Mouse (Mus musculus) heart, adult 2 months (tissue): ENCODE data around the gene Slc25a45. TPM values are rescaled to one million over a fixed set of nuclear protein-coding genes. Genes with fewer than 3 reads are reported as not detected.
"Not testable (repeated sequence)": the region's sequence is repeated elsewhere in the genome, so short reads cannot be mapped to it uniquely, and the experiment has no call there.

Experiments
- DNase-seq, 2 experiments: peaks; one replicate each; pipeline ENCODE4 v3.0.0; 2021
- H3K27ac ChIP-seq: fragments of 200-600 bp; 2 replicates; pipeline ENCODE4 v1.8.1; 2022
- H3K27me3 ChIP-seq: fragments of 200-500 bp; 2 replicates; pipeline ENCODE4 v1.6.1; 2012; ENCODE audit warnings: mild to moderate bottlenecking, low read length, inconsistent platforms, mixed read lengths; ENCODE audit not compliant: control insufficient read depth, insufficient read depth
- H3K36me3 ChIP-seq: fragments of 200-500 bp; 2 replicates; pipeline ENCODE4 v1.6.1; 2012; ENCODE audit warnings: low read length, inconsistent platforms; ENCODE audit not compliant: control insufficient read depth, insufficient read depth
- H3K4me1 ChIP-seq: fragments of 200-500 bp; 2 replicates; pipeline ENCODE4 v1.6.1; 2011; ENCODE audit warnings: low read length; ENCODE audit not compliant: control insufficient read depth, insufficient read depth
- H3K4me3 ChIP-seq: fragments of 200-600 bp; 2 replicates; pipeline ENCODE4 v1.8.1; 2022
- H3K79me2 ChIP-seq: fragments of 200-500 bp; replicated peaks from 2 replicates; pipeline ENCODE4 v1.6.1; 2012; ENCODE audit warnings: mild to moderate bottlenecking, inconsistent platforms, low read length, moderate library complexity, mixed read lengths; ENCODE audit not compliant: control insufficient read depth, insufficient read depth
- H3K9ac ChIP-seq: fragments of 200-500 bp; 2 replicates; pipeline ENCODE4 v1.6.1; 2012; ENCODE audit warnings: low read depth, mild to moderate bottlenecking, control low read depth, inconsistent platforms, low read length, mixed read lengths
- CTCF ChIP-seq: fragments of 200-600 bp; IDR thresholded peaks from 2 replicates; pipeline ENCODE4 v1.8.1; 2022; ENCODE audit warnings: antibody characterized with exemption, mild to moderate bottlenecking, moderate library complexity
- EP300 ChIP-seq: fragments of 200-500 bp; IDR thresholded peaks from 2 replicates; pipeline ENCODE4 v1.6.1; 2011; ENCODE audit warnings: low read depth, low read length, control low read depth; ENCODE audit not compliant: insufficient read depth
- POLR2A ChIP-seq: fragments of 200-500 bp; IDR thresholded peaks from 2 replicates; pipeline ENCODE4 v1.6.1; 2011; ENCODE audit warnings: mild to moderate bottlenecking, low read depth, low read length, control low read depth; ENCODE audit not compliant: insufficient read depth
- WGBS: fragments of 180-500 bp; shearing (Covaris S2); methylation state at CpG from one replicate; pipeline ENCODE4 v1.1.7; 2018; 5-methylcytosine and 5-hydroxymethylcytosine counted together
- intact Hi-C: fragments of 180-260 bp; cut with DNase I; formaldehyde crosslinking; loops from one replicate; pipeline ENCODE4 v1.15.1; 2025
- polyA plus RNA-seq: library from polyadenylated mRNA; depleted of rRNA; stranded (reverse); fragments of >200 nt; gene quantifications from 2 replicates; pipeline ENCODE4 v1.2.3, GENCODE M21; 2012
- total RNA-seq, 2 experiments: library from RNA; stranded (reverse); gene quantifications; 2 replicates each; pipeline ENCODE4 v1.2.3; 2021

The Slc25a45 gene
- total and polyA plus RNA-seq, 3 experiments = 2.8 to 7.9 (median 2.8) TPM

DNA sequence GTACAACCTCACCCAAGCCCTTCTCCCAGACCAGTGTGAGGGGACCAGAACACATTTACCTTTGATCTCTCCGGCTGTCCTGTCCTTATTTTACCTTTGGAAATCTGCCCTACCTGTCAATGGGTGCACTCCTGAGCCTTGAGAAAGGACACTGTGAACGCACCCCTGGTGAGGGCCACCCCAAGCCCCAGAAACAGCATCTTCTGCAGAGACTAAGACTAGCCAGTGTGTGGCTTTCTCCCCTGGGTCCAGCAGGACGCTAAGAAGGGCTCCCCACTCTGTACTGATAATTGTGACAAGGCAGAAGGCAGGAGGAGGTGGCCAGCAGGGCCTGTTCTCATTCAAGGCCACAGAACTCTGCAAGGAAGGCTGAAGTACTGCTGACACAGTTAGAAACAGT, 1.3 kb downstream of the Slc25a45 start:
- Histone ChIP-seq H3K79me2 (no peaks in the 10 kb centered on the region), H3K27ac (no peak overlapping the region; the same call in 1 of the 2 replicates), H3K36me3 (no peaks in the 10 kb centered on the region), H3K4me3 (no peak overlapping the region), H3K9ac (0 out of 2 replicates have a peak overlapping the region, but pooled peaks have one; percentile 12), H3K4me1 (peaks cover 10% of the 10 kb centered on the region), H3K27me3 (no peaks in the 10 kb centered on the region)
- WGBS = 61% methylated on average over 3 of the region's 3 CpGs
- TF ChIP-seq POLR2A (no peak), CTCF (no peak), EP300 (no peak)
- DNase-seq = no peak
- intact Hi-C loops = loop anchor here (2.0 kb wide), 1 partner anchor 92 kb away; no protein-coding TSS in a partner anchor

DNA sequence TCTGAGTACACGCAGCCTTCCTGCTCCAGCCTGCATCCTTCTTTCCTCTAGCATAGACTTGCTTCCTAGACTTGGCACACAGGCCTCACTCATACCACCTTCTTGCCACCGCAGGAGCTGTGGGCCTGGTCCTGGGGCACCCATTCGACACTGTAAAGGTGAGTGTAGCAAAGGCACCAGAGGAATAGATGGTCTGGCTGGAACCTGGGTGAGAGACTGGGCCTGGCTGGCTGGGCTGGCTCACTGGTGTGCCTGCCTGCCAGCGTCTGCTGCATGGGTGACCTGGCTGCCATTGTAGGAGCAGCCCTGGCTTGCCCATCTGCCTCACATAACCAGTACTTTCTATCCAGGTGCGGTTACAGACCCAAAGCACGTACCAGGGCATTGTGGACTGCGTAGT, 2.1 kb downstream of the Slc25a45 start:
- intact Hi-C loops = loop anchor here (2.0 kb wide), 1 partner anchor 93 kb away; no protein-coding TSS in a partner anchor

DNA sequence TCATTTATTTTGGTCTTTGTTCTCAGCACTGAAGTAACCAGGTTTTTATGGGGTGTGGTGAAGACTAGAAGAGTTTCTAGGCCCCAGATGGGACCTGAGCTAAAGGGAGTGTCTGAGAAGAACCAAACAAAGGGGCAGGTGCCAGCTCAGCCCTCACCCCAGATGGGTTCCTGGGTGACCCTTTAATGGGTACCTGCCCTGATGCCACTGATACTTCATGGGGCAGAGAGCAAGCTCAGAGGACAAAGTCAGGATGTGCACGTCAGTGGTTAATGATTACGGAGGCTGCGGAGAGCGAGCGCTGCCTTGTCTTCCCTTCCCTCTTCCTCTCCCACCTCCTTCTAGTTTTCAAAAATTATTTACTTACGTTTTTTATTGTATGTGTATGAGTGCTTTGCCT, 3.5 kb downstream of the Slc25a45 start:
- Histone ChIP-seq H3K4me3 (no peak overlapping the region), H3K79me2 (no peaks in the 10 kb centered on the region), H3K27me3 (no peaks in the 10 kb centered on the region), H3K27ac (no peak overlapping the region), H3K4me1 (peaks cover 7% of the 10 kb centered on the region), H3K36me3 (no peaks in the 10 kb centered on the region), H3K9ac (no peak overlapping the region)
- no peak for TF ChIP-seq EP300
- DNase-seq = no peak
- WGBS = 97% methylated on average over 6 of the region's 6 CpGs
- intact Hi-C loops = no loop called here

More for the DNA sequence above, 2.1 kb downstream of the Slc25a45 start:
- H3K79me2 ChIP-seq = no peaks in the 10 kb centered on the region
- WGBS = 94% methylated on average over 7 of the region's 7 CpGs
- no peak overlapping the region for H3K4me3 ChIP-seq
- DNase-seq = no peak
- no peaks in the 10 kb centered on the region for H3K36me3 ChIP-seq
- TF ChIP-seq POLR2A (no peak), EP300 (no peak), CTCF (no peak)
- no peak overlapping the region for H3K9ac ChIP-seq
- H3K4me1 ChIP-seq = peaks cover 10% of the 10 kb centered on the region
- H3K27ac ChIP-seq = no peak overlapping the region
- H3K27me3 ChIP-seq = no peaks in the 10 kb centered on the region

DNA sequence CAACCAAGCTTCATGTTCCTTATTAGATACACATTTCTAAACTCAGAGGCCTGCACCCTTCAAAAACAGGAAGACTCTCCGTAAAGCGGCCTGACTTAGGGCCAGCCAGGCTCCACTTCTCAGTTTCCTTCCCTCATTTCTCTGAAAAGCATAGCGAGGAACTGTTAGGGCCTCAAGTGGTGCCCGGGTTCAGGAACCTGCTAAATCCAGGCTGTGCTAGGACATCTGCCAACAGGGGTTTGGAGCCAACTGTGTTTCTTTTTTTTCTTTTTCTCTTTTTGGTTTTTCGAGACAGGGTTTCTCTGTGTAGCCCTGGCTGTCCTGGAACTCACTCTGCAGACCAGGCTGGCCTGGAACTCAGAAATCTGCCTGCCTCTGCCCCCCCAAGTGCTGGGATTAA, 4.5 kb downstream of the Slc25a45 start:
- H3K79me2 ChIP-seq, H3K4me3 ChIP-seq, H3K4me1 ChIP-seq, DNase-seq, H3K27ac ChIP-seq, H3K36me3 ChIP-seq, H3K27me3 ChIP-seq, H3K9ac ChIP-seq, intact Hi-C loops: not testable (repeated sequence)
- WGBS = 72% methylated on average over 5 of the region's 5 CpGs

DNA sequence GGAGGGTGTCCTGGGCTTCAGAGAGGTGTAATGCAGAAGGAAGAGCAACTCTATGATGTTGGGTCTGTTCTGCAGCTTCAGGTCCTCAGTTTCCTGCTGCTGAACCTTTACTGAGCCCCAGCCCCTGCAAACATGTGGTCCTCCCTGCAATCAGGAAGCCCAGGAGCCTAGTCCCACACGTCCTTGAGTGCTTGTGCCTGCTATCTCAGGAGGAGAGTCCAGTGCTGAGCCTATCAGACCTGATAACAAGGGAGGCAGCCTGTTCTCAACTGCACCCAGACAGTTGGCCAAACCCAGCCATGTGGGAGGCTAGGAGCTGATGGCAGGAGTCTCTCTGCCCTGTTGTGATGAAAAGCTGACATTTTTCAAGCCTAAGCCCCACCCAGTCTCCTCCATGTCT, 6.3 kb downstream of the Slc25a45 start:
- intact Hi-C loops = no loop called here

DNA sequence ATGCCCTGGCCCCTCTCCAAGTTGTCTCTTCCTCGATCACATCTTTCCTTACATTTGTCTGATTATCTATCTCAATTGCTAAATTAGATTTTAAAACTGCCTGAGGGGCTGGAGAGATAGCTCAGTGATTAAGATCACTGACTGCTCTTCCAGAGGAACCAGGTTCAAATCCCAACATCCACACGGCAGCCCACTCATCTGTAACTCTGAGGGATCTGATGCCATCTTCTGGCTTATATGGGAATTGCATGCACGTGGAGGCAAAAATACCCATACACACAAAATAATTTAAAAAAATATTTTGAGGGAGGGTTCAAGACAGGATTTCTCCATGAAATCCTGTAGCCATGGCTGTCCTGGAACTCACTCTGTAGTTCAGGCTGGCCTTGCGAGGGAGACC, 8.2 kb downstream of the Slc25a45 start:
- H3K4me3 ChIP-seq = no peak overlapping the region
- DNase-seq = no peak
- no peaks in the 10 kb centered on the region for H3K27me3 ChIP-seq
- no peaks in the 10 kb centered on the region for H3K79me2 ChIP-seq
- H3K9ac ChIP-seq = no peak overlapping the region
- intact Hi-C loops = no loop called here
- WGBS = 63% methylated on average over 4 of the region's 4 CpGs
- no peak overlapping the region for H3K27ac ChIP-seq
- peak; percentile 73 for TF ChIP-seq CTCF
- no peak for TF ChIP-seq POLR2A
- no peaks in the 10 kb centered on the region for H3K4me1 ChIP-seq
- no peaks in the 10 kb centered on the region for H3K36me3 ChIP-seq

More for the DNA sequence above, 6.3 kb downstream of the Slc25a45 start:
- no peak for TF ChIP-seq POLR2A
- 33% methylated on average over 1 of the region's 1 CpGs for WGBS
- H3K4me3 ChIP-seq = no peak overlapping the region
- no peaks in the 10 kb centered on the region for H3K79me2 ChIP-seq
- no peaks in the 10 kb centered on the region for H3K27me3 ChIP-seq
- H3K9ac ChIP-seq = no peak overlapping the region
- no peak for DNase-seq
- no peaks in the 10 kb centered on the region for H3K4me1 ChIP-seq
- no peaks in the 10 kb centered on the region for H3K36me3 ChIP-seq
- H3K27ac ChIP-seq = no peak overlapping the region

DNA sequence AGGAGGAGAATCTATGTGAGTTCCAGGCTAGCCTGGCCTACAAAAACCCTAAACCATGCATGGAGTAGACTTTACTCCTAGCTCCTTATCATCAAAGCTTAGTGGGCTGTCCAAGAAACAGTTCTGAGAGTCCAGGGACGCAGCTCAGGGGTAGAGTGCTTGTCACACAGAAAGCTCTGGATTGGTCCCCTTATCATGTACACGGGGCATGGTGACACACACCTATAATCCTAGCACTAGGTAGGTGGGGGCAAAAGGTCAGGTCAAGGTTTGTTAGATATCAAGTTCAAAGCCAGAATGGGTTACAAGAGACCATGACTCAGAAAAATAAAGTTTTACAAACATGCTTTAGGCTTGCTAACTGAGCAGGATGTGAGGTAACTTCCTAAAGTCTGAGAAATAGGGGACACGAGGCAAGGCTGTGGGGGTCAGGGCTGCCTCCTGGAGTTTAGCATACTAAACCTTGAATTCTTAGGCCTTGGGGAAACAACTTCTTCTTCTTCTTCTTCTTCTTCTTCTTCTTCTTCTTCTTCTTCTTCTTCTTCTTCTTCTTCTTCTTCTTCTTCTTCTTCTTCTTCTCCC, 9.7 kb downstream of the Slc25a45 start:
- DNase-seq = no peak
- Histone ChIP-seq H3K79me2 (no peaks in the 10 kb centered on the region), H3K36me3 (no peaks in the 10 kb centered on the region), H3K9ac (no peak overlapping the region), H3K4me3 (no peak overlapping the region), H3K27me3 (no peaks in the 10 kb centered on the region), H3K27ac (no peak overlapping the region), H3K4me1 (peaks cover 4% of the 10 kb centered on the region)
- TF ChIP-seq CTCF (no peak), EP300 (no peak), POLR2A (no peak)
- intact Hi-C loops = no loop called here
- 62% methylated on average over 3 of the region's 3 CpGs for WGBS
